Mouse (Mus musculus) kidney, postnatal 10 days (tissue): Measurements from ENCODE around the gene Alkbh2.

Experiments
- DNase-seq: peaks from one replicate; pipeline ENCODE4 v3.0.0; 2021; ENCODE audit warnings: mixed read lengths

The Alkbh2 gene

DNA sequence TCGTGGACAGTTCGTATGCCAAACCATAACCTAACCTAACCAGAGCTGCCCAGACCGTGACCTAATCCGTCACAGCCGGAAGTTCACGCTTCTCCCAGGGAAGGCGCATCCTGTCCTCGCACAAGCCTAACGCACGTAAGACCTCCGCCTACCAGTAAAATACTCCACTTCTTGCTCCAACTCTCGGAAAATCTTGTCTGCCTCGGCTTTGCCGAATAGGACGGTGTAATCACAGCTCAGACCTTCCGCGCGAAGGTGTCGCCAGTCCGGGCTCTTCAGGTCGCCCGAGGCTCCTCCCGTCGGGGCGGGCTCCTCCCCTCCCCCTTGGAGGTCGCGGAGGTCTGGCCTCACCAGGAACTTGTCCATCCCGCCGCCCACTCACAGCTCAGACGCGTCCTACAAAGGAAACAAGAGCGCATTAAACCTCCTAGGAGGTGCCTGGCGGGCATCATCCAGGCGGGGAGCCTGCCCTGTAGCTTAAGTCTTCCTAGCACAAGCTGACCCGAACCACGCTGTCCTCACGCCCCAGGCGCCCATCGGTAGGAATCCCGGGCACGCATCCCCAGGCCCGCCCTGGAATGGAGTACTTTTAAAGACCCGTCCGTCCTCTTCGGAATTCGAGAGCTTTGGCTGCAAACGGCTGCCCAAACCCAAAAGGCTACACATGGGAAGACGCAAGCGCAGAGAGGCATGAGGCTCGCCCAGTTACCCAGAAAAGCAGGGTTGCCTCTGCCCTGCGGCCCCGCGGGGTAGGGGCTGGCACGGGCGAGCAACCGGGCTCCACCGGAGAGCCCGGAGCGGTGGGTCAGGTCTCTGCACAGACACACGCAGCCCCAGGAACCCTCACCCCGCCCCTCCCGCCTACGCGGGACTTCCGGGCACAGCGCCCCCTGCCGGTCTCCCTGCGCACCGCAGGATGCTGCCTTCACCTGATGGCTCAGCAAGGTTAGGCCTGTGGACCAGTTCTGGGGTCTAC, at the start of gene Alkbh2:
Gene Alkbh2, minus strand, starts transcription at position 845 of the 976 bp plus-strand sequence.
- peak; percentile 89 for DNase-seq

DNA sequence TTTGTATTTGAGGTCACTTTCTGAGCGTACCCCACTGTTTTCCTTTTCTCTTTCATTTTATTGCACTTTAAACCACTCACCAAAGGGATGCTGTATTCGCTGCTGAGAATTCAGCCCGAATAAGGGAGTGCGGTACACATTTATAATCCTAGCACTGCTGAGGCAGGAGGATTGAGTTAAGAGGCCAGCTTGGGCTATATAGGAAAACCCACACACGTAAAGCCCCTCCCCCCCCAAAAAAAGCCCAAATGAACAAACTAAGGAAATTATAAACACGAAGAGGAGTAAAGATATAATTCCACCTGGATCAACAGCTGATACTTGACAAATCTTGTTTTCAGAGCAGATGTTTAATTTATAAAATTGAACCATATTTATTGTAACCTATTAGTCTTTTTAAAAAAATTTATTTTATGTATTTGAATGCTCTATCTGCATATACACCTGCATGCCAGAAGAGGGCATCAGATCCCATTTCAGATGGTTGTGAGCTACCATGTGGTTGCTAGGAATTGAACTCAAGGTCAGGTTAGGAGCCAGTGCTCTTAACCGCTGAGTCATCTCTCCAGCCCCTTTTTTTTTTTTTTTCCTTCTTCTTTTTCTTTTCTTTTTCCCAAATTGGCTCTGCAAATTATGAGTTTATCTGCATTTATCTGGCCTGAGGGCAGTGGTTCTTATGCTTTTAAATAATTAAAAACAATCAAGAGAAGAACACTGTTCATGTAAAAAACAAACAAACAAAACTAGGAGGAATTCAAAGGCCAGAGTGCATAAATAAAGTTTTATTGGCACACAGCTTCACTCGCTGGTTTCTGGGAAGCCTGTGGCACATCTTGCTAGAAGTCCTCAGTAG, 48.8 kb upstream of the Alkbh2 start:
- DNase-seq: no peak

DNA sequence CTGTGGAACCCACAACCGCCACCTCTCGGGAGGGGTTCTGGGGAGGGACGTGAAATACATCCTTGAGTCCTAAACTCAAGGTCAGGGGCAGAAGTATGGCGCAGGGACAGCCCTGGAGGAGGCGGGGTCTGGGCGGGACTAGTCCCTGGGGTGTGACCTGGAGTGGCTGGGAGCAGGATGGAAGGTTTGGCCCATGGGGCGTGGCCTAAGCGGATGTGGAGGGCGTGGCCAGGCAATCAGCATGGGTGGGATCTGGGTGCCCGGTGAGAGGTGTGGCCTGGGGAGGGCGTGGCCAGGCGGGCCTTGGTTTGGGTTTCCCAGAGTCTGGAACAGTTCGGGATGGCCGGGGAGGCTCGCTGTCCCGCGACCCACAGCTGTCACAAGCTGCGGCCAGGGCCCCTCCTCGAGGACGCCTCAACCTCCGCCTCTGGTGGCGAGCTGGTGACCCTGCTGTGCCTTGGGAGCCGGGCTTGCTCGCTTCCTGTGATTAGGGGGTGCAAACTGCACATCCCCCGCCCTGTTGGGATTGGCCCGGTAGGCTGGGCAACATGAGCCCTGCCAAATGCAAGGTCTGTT, 47.7 kb upstream of the Alkbh2 start:
- peak; percentile 99 for DNase-seq

DNA sequence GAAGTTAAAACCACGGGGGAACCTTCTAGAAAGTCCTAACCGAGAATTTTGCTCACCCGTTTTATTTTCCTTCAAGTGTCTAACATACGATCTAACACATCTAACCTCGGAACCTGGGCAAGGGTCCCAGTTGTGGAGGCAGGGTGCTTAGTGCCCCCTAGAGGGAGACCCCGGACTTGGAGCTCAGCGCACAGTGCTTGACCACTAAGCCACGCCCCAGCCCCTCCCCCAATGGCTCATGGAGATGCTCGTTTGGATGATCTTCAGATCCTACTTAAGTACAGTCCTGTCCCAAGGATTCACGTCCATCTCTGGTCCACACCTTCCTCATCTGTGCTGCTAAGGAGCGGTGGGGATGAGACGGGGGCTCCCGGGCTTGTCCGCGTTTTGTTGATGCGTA, 46.6 kb upstream of the Alkbh2 start:
- DNase-seq: peak; percentile 84

DNA sequence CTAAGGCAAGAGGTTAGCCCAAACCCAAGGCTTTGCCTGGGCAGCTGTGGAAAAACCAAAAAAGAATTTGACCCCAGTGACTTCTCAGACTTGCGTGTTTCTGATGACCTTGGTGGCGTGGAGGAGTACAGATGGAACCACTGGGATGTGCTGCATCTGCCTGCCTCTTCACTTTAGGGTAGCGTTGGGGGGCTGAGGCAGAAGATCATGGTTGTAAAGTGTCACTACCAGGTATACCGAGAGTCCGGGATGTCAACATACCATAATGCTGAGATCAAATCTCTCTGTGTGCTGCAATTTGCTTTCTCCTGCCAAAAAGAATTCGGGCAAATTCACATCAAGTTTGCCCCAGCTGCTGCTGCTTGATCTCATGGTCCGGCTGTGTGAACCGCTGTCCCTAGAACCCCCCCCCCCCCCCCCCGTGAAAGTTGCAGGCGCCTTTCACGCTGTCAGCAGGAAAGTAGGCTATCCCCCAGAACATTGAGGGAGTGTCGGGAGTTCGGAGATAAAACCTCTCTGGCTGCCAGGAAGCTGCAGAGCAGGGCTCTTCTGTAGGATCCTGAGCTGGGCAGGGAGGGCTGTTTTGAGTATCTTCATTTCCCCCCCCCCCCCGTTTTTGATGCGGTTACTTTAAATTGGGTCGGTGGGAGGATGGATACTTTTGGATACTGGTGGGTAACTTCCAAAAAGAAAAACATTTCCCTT, 46.0 kb upstream of the Alkbh2 start:
- no peak for DNase-seq

DNA sequence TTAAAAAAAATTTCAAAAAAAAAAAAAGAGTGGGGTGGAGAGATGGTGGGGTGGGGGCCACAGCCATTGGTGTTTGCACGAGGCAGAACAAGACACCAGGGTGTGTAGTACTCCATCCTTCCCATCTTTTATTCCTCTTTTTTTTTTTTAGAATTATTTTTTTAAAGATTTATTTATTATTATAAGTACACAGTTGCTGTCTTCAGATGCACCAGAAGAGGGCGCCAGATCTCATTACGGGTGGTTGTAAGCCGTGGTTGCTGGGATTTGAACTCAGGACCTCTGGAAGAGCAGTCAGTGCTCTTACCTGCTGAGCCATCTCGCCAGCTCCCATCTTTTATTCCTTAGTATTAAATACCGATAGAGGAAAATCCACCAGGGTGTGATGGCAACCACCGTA, 45.4 kb upstream of the Alkbh2 start:
- DNase-seq: no peak

DNA sequence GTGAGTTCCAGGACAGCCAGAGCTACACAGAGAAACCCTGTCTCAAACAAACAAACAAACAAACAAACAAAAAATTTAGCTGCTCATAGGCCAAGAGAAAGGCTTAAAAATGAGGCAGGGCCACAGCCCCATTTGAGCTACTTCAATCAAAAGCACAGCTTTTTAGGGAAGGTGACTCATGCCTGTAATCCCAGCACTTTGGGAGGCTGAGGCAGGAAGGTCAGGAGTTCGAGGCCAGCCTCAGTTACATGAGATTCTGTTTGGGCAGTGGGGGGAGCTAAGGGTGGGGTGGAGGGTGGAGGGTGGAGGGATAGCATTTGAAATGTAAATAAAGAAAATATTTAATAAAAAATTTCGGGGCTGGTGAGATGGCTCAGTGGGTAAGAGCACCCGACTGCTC, 44.9 kb upstream of the Alkbh2 start:
- DNase-seq: no peak

DNA sequence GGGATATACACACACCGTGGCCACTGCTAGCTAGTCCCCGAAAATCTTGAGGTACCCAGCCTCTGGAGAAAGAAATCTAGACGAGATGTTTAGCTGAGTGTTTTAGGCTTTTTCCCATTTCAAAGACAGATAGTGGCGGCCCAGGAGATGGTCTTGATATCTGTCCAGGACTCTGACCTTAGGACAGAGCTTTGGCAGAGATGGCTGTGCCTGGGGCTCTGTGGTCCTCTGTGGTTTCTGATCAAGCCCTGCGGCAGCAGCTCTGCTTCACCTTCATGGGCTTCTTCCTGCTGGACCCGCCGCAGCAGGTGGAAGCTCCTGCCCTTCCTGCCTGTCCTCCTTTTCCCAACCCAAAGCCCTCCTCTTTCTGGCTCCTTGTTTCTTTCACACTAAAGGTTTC, 42.3 kb upstream of the Alkbh2 start:
- no peak for DNase-seq

DNA sequence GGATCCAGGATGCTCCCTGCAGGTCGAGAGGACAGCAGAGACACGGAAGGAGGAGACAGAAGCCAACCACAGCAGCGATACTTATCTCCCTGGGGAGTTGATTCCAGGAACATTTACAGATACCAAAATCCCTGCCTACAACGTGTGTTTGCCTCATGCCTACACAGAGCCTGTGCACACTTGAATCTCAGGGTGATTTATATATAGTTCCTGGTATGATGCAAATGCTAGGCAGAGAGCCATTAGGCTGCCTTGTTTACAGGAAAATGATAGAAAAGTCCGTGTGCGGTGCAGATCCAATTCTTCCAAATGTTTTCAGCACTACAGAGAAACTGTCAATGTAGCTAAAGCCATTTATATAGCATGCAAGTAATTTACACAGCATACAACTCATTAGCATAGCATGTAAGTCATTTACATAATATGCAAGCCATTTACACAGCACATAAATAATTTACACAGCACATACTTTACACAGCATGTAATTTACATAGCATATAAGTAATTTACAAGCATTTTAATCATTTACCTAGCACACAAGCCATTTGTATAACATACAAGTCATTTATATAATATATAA, 35.2 kb upstream of the Alkbh2 start:
- no peak for DNase-seq

DNA sequence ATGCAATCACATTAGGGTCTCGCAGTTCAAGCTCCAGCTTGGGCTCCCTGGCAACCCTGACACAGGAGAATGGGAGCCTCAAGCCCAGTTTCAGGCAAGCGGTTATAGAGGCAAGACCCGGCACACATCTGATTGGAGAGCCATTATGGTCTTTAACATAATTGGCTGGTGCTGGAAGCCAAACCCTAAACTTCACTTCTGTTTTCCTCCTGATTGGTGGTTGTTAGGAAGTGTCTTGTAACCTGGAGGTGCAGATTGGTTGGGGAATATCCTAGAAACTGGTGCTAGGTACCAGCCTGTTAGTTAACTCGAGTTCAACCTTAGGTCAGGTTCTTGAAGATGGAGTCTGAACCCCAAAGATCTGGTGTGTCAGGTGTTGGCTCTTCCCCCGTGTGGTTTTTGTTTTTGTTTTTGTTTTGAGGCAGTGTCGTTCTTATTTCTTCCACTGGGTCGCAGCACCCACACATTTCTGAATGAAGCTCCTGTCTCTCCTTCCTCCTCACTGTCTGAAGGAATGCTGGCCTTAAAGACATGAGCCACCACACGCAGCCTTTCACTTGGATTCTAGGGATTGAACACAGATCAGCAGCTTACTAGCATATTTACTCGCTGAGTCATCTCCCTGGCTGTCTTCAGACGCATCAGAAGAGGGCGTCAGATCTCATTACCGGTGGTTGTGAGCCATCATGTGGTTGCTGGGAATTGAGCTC, 34.2 kb upstream of the Alkbh2 start:
- no peak for DNase-seq

DNA sequence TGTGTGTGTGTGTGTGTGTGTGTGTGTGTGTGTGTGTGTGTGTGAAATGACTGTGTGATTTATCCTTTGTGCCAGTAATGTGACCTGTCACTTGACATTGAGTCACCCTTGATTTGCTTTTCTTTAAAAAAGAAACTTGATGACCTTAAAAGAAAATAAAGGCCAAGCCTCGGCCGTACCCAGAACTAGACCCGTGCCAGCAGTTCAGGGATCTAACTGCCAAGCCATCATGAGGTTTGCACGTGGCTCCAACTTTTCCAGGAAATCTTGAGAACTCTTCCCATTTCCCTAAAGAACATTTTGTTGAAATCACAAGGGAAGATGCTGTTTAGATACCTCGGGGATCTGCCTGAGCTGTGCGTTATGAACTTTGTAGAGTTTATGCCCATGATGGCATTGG, 33.4 kb upstream of the Alkbh2 start:
- no peak for DNase-seq

DNA sequence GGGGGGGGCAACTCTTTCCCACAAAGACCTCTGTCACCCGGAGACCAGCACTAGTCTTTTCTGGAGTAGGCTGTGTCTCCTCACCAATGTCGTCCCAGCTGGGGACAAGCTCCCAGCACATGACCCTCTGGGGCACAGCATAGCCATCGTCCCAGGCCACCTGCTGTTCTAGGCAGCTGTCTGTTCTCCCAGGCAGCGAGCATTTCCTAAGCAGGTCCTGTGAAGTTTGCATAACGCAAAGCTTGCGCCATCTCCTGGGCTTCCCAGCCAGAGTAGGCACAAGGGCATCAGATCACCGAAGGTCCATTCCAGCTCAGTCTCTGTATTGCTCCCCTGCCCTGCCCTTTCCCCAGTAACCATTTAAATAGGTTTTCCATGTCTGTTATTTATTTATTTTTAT, 29.2 kb upstream of the Alkbh2 start:
- DNase-seq: no peak

DNA sequence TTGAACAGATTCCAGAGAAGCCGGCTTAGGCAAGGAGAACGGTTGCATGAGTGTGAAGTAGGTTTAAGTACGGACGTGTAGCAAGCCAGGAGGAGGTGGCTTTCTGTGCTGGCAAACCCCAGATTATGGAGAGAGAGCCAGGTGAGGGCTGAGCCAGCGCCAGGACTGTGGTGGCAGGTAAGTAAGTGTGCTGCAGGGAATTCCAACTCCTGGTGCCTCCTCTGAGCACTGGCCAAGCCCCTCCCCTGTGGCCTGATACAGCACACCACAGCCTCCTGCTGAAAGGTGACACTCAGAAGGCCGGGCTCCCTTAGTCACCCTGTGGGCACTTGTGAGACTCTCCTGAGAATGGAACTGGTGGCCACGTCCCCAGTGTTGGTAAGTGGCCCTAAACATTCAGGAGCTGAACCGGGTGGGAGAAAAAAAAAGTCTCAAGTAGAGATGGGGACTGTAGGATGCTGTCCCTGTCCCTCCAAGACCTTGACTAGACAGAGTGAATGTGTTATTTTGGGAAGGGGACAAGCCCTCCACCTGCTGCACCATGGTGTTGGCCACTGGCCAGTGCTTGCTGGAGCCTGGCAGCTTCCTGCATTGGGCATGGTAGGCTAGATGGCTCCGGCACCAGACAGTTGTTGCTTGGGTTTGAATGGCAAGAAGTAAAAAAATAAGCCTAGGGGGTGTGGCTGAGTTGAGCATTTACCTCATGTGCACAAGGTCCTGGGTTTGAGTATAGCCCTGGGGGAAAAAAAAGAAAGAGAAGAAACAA, 27.3 kb upstream of the Alkbh2 start:
- DNase-seq: peak; percentile 56

DNA sequence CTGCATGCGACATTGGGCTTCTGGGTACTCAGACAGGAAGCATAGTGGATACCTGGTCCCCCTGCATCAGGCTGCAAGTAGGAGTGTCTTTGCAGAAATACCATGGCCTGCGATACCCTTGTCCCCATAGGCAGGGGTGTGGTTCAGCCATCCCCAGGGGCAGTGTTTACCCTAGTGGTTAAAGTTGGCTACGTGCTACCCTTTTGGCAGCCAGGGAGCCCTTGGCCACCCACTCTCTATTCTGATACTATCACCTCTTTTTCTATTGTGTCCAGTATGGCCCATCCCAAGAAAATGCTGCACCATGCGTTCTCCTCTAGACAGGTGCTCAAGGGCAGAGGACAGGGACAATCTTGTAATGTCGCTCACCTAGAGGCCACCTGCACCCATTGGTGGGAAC, 26.7 kb upstream of the Alkbh2 start:
- DNase-seq: no peak

DNA sequence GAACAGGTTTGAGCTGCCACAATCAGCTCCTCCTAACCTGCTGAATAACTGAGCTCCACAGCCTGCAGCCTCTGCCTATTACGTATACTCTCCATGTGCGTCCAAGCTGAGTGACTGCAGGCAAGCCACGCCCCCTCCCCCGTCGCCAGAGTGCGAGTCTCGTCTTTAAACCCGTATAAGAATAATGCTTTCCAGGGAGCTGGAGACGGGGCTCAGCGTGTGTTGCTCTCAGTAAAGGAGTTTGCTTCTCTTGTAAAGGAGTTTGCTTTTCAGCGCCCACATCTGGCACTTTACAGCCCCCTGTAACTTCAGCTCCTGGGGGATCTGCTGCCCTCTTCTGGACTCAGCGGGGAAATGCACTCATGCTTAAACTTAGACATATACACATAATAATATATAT, 25.5 kb upstream of the Alkbh2 start:
- no peak for DNase-seq

DNA sequence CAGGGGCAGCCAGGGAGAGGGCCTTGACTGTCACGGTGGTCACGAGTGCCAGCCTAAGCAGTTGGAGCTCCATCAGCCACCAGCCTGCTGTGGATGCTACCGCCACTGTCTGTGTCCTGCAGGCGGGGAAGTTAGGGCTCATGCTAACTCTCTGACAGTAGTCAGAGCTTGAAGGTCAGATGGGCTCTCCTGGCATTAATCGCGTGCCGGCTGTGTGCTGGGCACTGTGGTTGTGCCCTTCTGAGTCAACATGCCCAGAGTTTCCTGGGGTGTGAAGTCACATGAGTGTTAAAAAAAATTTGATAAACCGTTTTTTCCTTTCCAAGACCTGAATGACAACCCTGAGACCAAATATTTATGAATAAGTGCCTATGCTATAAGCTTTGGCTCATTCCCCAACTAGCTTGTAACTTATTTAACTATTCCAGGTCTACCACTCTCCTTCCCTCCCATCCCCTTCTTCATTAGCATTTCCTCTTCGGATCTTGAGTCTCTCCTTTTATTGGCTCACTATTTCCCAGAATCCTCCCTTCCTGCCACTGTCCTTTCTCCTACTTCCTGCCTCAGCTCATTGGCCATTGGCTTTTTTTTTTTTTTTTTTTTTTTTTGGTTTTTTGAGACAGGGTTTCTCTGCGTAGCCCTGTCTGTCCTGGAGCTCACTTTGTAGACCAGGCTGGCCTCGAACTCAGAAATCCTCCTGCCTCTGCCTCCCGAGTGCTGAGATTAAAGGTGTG, 24.5 kb upstream of the Alkbh2 start:
- DNase-seq: no peak

DNA sequence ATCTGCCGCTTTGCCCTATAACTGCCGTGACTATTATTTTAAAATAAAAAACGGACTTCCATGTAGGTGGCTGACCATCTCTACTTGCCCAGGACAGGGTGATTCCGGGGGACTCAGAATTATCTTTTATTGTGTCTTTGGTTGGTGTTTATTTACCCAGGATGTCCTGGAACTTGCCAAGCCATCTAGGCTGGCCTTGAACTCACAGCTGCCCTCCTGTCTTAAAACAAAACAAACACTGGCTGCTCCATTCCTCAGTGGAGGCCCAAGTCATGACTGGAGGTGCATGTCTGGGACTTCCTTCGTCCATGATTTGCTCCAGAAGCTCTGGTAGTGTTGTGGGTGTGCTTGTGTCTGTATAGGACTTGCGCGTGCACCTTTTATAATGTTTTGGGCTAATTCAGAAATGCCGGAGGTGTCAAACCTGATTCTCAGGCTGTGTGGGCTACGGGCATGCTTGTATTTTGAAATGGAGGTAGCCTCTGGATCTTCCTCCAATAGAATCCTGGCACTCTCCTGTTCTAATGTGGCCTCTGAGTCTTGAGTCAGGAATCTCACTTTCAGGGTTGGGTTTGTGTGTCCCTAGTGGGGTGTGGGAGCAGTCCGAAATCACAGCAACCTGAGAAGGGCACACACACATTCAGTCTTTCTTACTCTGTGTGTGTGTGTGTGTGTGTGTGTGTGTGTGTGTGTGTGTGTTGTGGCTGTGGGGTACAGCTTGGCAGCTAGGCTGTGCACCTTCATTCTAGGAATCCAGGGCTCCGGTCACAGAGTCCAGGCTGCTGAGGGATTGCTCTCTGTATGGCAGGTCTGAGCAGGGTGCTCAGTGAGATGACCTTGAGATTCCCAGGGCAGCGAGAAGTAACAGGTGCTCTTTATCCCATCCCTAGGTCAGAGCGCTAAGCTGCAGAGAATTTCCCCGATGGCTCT, 19.3 kb upstream of the Alkbh2 start:
- no peak for DNase-seq

DNA sequence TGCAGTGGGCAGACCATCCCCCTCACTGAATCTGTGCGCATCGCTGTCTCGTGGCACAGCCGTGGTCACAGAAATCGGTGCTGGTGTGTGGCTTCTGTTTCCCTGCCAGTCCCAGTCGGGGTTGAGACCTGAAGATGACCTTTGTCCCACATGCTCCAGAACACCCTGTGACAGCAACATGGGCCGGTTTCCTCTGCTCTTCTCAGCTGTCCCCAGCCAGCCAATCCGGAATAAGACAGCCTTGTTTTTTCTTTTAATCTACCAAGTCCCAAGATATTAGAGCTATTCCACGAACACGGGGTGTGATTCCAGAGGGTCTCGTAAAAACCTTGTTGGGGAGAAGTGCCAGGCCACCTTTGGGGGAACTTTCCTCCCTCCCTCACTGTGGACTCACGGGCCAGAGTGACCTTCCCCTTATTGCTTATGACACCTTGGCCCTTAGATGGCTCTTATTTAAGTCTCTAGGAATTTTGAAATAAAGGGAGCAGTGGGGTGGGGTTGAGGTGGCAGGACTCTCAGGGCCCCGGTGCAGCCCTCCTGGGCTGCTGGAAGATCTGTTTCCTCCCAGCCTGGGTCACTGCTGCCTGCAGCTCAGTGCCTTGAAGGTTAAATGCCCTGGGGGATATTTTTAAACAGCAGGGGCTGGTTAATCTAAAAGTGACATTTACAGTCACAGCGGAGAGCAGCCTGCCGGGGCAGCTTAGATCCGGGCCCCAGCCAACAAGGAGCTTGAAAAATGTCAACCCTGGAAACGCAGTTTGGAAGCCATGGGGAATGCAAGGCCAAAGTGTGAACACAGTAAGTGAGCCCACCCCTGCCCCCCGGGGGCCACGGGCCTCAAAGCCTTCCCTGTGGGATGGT, 18.2 kb upstream of the Alkbh2 start, which contains the start of gene Acacb:
Gene Acacb, plus strand, starts transcription at position 508 of the 861 bp plus-strand sequence.
- no peak for DNase-seq
